Mouse (Mus musculus) ES-Bruce4 (cell line): ENCODE measurements around the gene Doxl2.

Source experiments
- CTCF ChIP-seq: IDR thresholded peaks from one replicate; pipeline ENCODE4 v1.8.1; 2011; ENCODE audit warnings: low read depth, low read length
- EP300 ChIP-seq: IDR thresholded peaks from 2 replicates; pipeline ENCODE4 v1.6.1; 2011; ENCODE audit warnings: low read depth, low read length; ENCODE audit not compliant: insufficient read depth
- POLR2A ChIP-seq: IDR thresholded peaks from one replicate; pipeline ENCODE4 v1.8.1; 2011; ENCODE audit warnings: low read length; ENCODE audit not compliant: insufficient read depth

GRCm38 (mm10) chr6:49013458-49013857 lies 38.7 kb downstream of the Doxl2 start:
- no peak for TF ChIP-seq CTCF
- TF ChIP-seq POLR2A = no peak
- no peak for TF ChIP-seq EP300
